Mouse (Mus musculus) ovary, postnatal 36 days (tissue): ENCODE results near the gene Tfap2d.

ENCODE experiments used
- DNase-seq: peaks from one replicate; pipeline ENCODE4 v3.0.0; 2022; ENCODE audit warnings: low spot score, mixed read lengths

Gene Tfap2d

GRCm38 (mm10) chr1:19210215-19211032 lies 107.6 kb downstream of the Tfap2d start:
- no peak for DNase-seq

- no peak for DNase-seq
Observed at GRCm38 (mm10) chr1:19211033-19211405, 108.2 kb downstream of the Tfap2d start.

GRCm38 (mm10) chr1:19211546-19212154 lies 108.8 kb downstream of the Tfap2d start:
- no peak for DNase-seq

GRCm38 (mm10) chr1:19212691-19213090 lies 109.9 kb downstream of the Tfap2d start:
- no peak for DNase-seq

GRCm38 (mm10) chr1:19213171-19213570 lies 110.3 kb downstream of the Tfap2d start:
- no peak for DNase-seq

GRCm38 (mm10) chr1:19213851-19214395 lies 111.1 kb downstream of the Tfap2d start:
- DNase-seq = no peak
